Mouse (Mus musculus): Measurements from ENCODE around the gene Sox6. TPM values are rescaled to one million over a fixed set of nuclear protein-coding genes. Genes with fewer than 3 reads are reported as not detected.
A peak's percentile ranks its signal among the peaks of the same experiment; 100 is the strongest.

The Sox6 gene
- polyA plus RNA-seq, 1 experiment from 2014 or later, result 31.2 TPM

DNA sequence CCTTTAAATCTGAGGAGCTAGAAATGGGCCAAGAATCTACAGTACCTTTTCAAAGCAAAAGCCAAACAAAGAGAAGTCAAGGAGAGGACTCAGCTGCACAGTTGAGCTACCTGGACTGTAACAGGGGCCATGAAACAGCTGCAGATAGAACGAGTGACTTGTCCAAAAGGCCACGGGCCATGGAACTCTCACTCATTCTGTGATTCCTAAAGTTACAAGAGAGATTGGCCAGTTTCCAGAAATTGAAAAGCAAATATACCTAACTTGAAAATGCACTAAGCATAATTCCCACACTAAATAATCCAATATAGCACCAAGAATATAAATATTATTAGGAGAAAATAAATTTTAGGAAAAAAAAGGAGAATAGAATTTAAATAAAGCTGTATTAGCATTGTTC is 274.7 kb downstream of the Sox6 start:
- WGBS, result 72% methylated on average over 2 of the region's 2 CpGs
- Histone ChIP-seq H3K4me3 (ENCODE audit: low read length) (no peak overlapping the region), H3K9me3 (ENCODE audit: control insufficient read depth, low read length) (no peaks in the 10 kb centered on the region), H3K4me2 (ENCODE audit: low read length) (no peak overlapping the region), H3K36me3 (ENCODE audit: control insufficient read depth, insufficient read depth, low read length) (no peaks in the 10 kb centered on the region), H3K4me1 (ENCODE audit: control insufficient read depth, insufficient read depth, low read depth, low read length) (no peaks in the 10 kb centered on the region), H3K27ac (ENCODE audit: low read depth, low read length) (no peak overlapping the region), H3K9ac (ENCODE audit: low read depth, low read length) (no peak overlapping the region), H3K27me3 (replicated peaks; ENCODE audit: control insufficient read depth, insufficient read depth, low read length) (no peaks in the 10 kb centered on the region)
- no peak for ATAC-seq

- no peak overlapping the region for H3K9ac ChIP-seq (ENCODE audit: low read depth, low read length)
- no peak overlapping the region for H3K4me2 ChIP-seq (ENCODE audit: low read length)
- ATAC-seq, result no peak
- H3K27me3 ChIP-seq (replicated peaks; ENCODE audit: control insufficient read depth, insufficient read depth, low read length), result no peaks in the 10 kb centered on the region
- no peaks in the 10 kb centered on the region for H3K9me3 ChIP-seq (ENCODE audit: control insufficient read depth, low read length)
- 52% methylated on average over 1 of the region's 1 CpGs for whole genome bisulfite sequencing
- no peaks in the 10 kb centered on the region for H3K4me1 ChIP-seq (ENCODE audit: control insufficient read depth, insufficient read depth, low read depth, low read length)
- H3K36me3 ChIP-seq (ENCODE audit: control insufficient read depth, insufficient read depth, low read length), result no peaks in the 10 kb centered on the region
- H3K4me3 ChIP-seq (ENCODE audit: low read length), result no peak overlapping the region
- no peak overlapping the region for H3K27ac ChIP-seq (ENCODE audit: low read depth, low read length)
Measured at GRCm38 (mm10) chr7:115758172-115758571, 280.4 kb downstream of the Sox6 start.

DNA sequence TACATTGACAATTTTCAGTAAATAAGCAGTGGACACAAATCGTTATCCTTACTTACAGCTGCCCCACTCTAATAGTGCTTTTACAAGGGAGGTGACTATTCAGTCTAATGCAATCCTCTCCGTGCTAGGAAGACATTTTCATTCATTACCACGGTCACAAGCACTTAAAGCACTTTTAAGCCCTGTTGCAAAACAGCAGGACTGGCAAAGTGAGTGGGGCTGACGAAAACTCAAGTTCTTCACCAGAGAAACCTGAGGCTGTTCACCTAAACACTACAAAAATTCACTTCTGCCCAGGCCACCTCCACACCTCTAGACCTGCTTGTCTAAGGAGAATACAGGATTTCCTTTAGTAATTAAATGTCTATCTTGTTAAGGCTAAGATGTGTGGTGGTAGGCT is 283.3 kb downstream of the Sox6 start:
- Histone ChIP-seq H3K4me1 (ENCODE audit: control insufficient read depth, insufficient read depth, low read depth, low read length) (peaks cover 5% of the 10 kb centered on the region), H3K27me3 (replicated peaks; ENCODE audit: control insufficient read depth, insufficient read depth, low read length) (no peaks in the 10 kb centered on the region), H3K36me3 (ENCODE audit: control insufficient read depth, insufficient read depth, low read length) (no peaks in the 10 kb centered on the region), H3K27ac (ENCODE audit: low read depth, low read length) (no peak overlapping the region), H3K4me2 (ENCODE audit: low read length) (no peak overlapping the region), H3K9me3 (ENCODE audit: control insufficient read depth, low read length) (no peaks in the 10 kb centered on the region), H3K4me3 (ENCODE audit: low read length) (no peak overlapping the region), H3K9ac (ENCODE audit: low read depth, low read length) (no peak overlapping the region)
- no peak for ATAC-seq
- WGBS, result 59% methylated on average over 4 of the region's 4 CpGs

- Histone ChIP-seq H3K9me3 (ENCODE audit: control insufficient read depth, low read length) (no peaks in the 10 kb centered on the region), H3K27ac (ENCODE audit: low read depth, low read length) (no peak overlapping the region), H3K9ac (ENCODE audit: low read depth, low read length) (no peak overlapping the region), H3K36me3 (ENCODE audit: control insufficient read depth, insufficient read depth, low read length) (no peaks in the 10 kb centered on the region), H3K4me3 (ENCODE audit: low read length) (no peak overlapping the region), H3K4me2 (ENCODE audit: low read length) (no peak overlapping the region), H3K4me1 (ENCODE audit: control insufficient read depth, insufficient read depth, low read depth, low read length) (peaks cover 7% of the 10 kb centered on the region), H3K27me3 (replicated peaks; ENCODE audit: control insufficient read depth, insufficient read depth, low read length) (no peaks in the 10 kb centered on the region)
- 72% methylated on average over 7 of the region's 7 CpGs for WGBS
- ATAC-seq, result no peak
Measured at GRCm38 (mm10) chr7:115754216-115754615, 284.4 kb downstream of the Sox6 start.

- no peak for ATAC-seq
- Histone ChIP-seq H3K4me1 (ENCODE audit: control insufficient read depth, insufficient read depth, low read depth, low read length) (peaks cover 7% of the 10 kb centered on the region), H3K4me2 (ENCODE audit: low read length) (no peak overlapping the region), H3K27ac (ENCODE audit: low read depth, low read length) (no peak overlapping the region), H3K4me3 (ENCODE audit: low read length) (no peak overlapping the region), H3K27me3 (replicated peaks; ENCODE audit: control insufficient read depth, insufficient read depth, low read length) (no peaks in the 10 kb centered on the region), H3K9ac (ENCODE audit: low read depth, low read length) (no peak overlapping the region), H3K9me3 (ENCODE audit: control insufficient read depth, low read length) (no peaks in the 10 kb centered on the region), H3K36me3 (ENCODE audit: control insufficient read depth, insufficient read depth, low read length) (no peaks in the 10 kb centered on the region)
- 21% methylated on average over 5 of the region's 5 CpGs for WGBS
Measured at GRCm38 (mm10) chr7:115752121-115752634, 286.4 kb downstream of the Sox6 start.

- Histone ChIP-seq H3K9ac (ENCODE audit: low read depth, low read length) (no peak overlapping the region), H3K27me3 (replicated peaks; ENCODE audit: control insufficient read depth, insufficient read depth, low read length) (no peaks in the 10 kb centered on the region), H3K36me3 (ENCODE audit: control insufficient read depth, insufficient read depth, low read length) (no peaks in the 10 kb centered on the region), H3K4me2 (ENCODE audit: low read length) (no peak overlapping the region), H3K9me3 (ENCODE audit: control insufficient read depth, low read length) (no peaks in the 10 kb centered on the region), H3K4me1 (ENCODE audit: control insufficient read depth, insufficient read depth, low read depth, low read length) (peaks cover 7% of the 10 kb centered on the region), H3K4me3 (ENCODE audit: low read length) (no peak overlapping the region), H3K27ac (ENCODE audit: low read depth, low read length) (no peak overlapping the region)
- no peak for ATAC-seq
- WGBS, result 39% methylated on average over 3 of the region's 3 CpGs
Measured at GRCm38 (mm10) chr7:115751083-115751482, 287.5 kb downstream of the Sox6 start.

DNA sequence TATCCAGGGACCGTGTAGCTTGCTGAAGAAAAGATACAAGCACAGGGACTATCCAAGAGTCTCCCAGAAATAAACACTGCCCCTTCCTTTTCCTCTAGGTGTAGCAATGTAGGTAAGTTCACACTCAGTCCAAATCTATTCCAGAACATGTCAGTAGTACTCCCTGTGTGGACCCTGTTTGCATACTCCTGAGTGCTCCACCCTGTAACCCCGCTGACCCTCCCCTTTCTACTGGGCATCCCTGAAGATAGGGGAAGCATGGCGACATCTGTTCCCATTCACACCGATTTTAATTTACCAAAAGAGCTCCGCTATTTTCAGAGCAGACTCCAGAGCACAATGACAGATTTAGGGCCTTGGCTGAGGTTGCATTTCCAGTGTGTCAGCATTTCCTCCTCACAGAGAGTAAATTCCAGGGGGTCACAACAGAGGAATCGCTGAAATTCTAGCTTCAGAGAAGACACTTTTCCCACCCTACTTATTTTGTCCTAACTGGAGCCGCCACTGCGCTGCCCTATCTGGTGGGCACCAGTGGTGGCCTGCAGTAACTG is 288.2 kb downstream of the Sox6 start:
- 42% methylated on average over 8 of the region's 8 CpGs for WGBS
- H3K4me1 ChIP-seq (ENCODE audit: control insufficient read depth, insufficient read depth, low read depth, low read length), result peaks cover 7% of the 10 kb centered on the region
- no peaks in the 10 kb centered on the region for H3K27me3 ChIP-seq (replicated peaks; ENCODE audit: control insufficient read depth, insufficient read depth, low read length)
- H3K9ac ChIP-seq (ENCODE audit: low read depth, low read length), result no peak overlapping the region
- H3K27ac ChIP-seq (ENCODE audit: low read depth, low read length), result 0 out of 2 replicates have a peak overlapping the region, but pooled peaks have one; percentile 23
- no peak overlapping the region for H3K4me3 ChIP-seq (ENCODE audit: low read length)
- no peak for ATAC-seq
- H3K9me3 ChIP-seq (ENCODE audit: control insufficient read depth, low read length), result no peaks in the 10 kb centered on the region
- no peak overlapping the region for H3K4me2 ChIP-seq (ENCODE audit: low read length)
- H3K36me3 ChIP-seq (ENCODE audit: control insufficient read depth, insufficient read depth, low read length), result no peaks in the 10 kb centered on the region

DNA sequence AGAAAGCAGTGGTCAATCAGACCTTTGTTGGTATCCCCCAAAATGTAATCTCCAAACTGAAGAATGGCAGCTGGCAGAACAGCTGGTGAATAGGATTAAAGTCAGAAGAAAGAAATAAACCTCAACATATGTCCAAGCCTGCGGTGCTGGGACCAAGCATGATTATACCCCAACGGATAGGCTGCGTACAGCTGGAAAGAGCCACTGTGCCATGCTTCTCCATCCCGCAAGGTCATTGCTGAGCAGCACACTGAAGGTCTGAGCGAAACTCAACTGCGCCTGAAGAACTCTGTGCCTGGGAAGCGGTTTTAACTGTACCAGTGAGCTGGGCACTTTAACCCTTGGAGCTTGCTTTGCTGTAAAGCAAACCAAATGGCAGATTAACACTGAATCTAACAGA is 291.1 kb downstream of the Sox6 start:
- H3K4me3 ChIP-seq (ENCODE audit: low read length), result no peak overlapping the region
- ATAC-seq, result no peak
- no peak overlapping the region for H3K4me2 ChIP-seq (ENCODE audit: low read length)
- no peaks in the 10 kb centered on the region for H3K36me3 ChIP-seq (ENCODE audit: control insufficient read depth, insufficient read depth, low read length)
- no peak overlapping the region for H3K9ac ChIP-seq (ENCODE audit: low read depth, low read length)
- H3K27ac ChIP-seq (ENCODE audit: low read depth, low read length), result no peak overlapping the region
- WGBS, result 67% methylated on average over 7 of the region's 7 CpGs
- no peaks in the 10 kb centered on the region for H3K9me3 ChIP-seq (ENCODE audit: control insufficient read depth, low read length)
- H3K4me1 ChIP-seq (ENCODE audit: control insufficient read depth, insufficient read depth, low read depth, low read length), result peaks cover 7% of the 10 kb centered on the region
- no peaks in the 10 kb centered on the region for H3K27me3 ChIP-seq (replicated peaks; ENCODE audit: control insufficient read depth, insufficient read depth, low read length)

DNA sequence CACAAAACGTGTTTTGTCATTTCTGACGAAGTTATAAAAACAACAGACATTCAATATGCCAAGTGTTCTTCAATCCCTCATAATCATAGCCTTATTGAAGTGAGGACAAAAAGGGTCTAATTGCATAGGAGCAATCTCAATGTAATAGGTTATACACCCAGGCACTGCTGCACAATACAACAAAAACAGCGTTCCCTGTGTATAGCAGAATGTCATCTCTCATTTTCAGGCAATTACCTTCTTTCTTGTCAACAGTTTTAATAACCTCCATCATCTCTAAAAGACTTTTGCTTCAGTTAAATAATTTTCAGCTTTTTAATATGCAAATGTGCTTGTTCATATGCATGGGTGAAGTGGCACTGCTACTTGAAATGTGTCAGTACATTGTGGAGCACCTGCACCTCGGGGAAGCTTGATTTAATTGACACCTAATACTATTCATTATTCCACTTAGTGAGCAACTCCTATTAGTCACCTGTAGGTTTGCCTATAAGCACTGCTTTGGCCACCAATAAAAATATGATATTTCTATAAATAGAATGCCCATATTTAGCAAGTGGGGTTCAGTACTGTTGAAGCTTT is 292.8 kb downstream of the Sox6 start:
- H3K4me3 ChIP-seq (ENCODE audit: low read length), result no peak overlapping the region
- peaks cover 7% of the 10 kb centered on the region for H3K4me1 ChIP-seq (ENCODE audit: control insufficient read depth, insufficient read depth, low read depth, low read length)
- H3K9ac ChIP-seq (ENCODE audit: low read depth, low read length), result no peak overlapping the region
- no peak overlapping the region for H3K27ac ChIP-seq (ENCODE audit: low read depth, low read length)
- no peaks in the 10 kb centered on the region for H3K9me3 ChIP-seq (ENCODE audit: control insufficient read depth, low read length)
- no peaks in the 10 kb centered on the region for H3K27me3 ChIP-seq (replicated peaks; ENCODE audit: control insufficient read depth, insufficient read depth, low read length)
- H3K36me3 ChIP-seq (ENCODE audit: control insufficient read depth, insufficient read depth, low read length), result no peaks in the 10 kb centered on the region
- no peak for ATAC-seq
- no peak overlapping the region for H3K4me2 ChIP-seq (ENCODE audit: low read length)
- WGBS, result 56% methylated on average over 4 of the region's 4 CpGs

Measured in hindbrain, embryonic 16.5 days (tissue).